Mouse (Mus musculus) stomach, embryonic 14.5 days (tissue): ENCODE measurements around the gene Atf6. TPM values are rescaled to one million over a fixed set of nuclear protein-coding genes. Genes with fewer than 3 reads are reported as not detected.

ENCODE experiments used
- ATAC-seq: fragments of 200-750 bp; cut with Nextera tagmentation; 2 replicates; pipeline ENCODE4 v1.8.0; 2017; ENCODE audit warnings: low read depth, moderate TSS enrichment; ENCODE audit not compliant: insufficient number of reproducible peaks, insufficient read depth, low FRiP score
- H3K27ac ChIP-seq: fragments of 300-500 bp; sonication (generic); 2 replicates; pipeline ENCODE4 v1.5.1; 2014; ENCODE audit warnings: mild to moderate bottlenecking, low read length, moderate library complexity, mixed read lengths
- H3K27me3 ChIP-seq: fragments of 300-500 bp; sonication (generic); 2 replicates; pipeline ENCODE4 v1.6.1; 2014; ENCODE audit warnings: low read length, control low read depth, mixed read lengths; ENCODE audit not compliant: control insufficient read depth, insufficient read depth
- H3K36me3 ChIP-seq: fragments of 300-500 bp; sonication (generic); 2 replicates; pipeline ENCODE4 v1.6.1; 2014; ENCODE audit warnings: mild to moderate bottlenecking, control low read depth, low read length, moderate library complexity, mixed read lengths; ENCODE audit not compliant: control insufficient read depth, insufficient read depth
- H3K4me1 ChIP-seq: fragments of 300-500 bp; sonication (generic); 2 replicates; pipeline ENCODE4 v1.6.1; 2014; ENCODE audit warnings: low read length, control low read depth, mixed read lengths; ENCODE audit not compliant: control insufficient read depth, insufficient read depth
- H3K4me2 ChIP-seq: fragments of 300-500 bp; sonication (generic); replicated peaks from 2 replicates; pipeline ENCODE4 v1.6.1; 2014; ENCODE audit warnings: low read depth, low read length, control low read depth
- H3K4me3 ChIP-seq: fragments of 300-500 bp; sonication (generic); 2 replicates; pipeline ENCODE4 v1.5.1; 2014; ENCODE audit warnings: low read depth, low read length, control low read depth
- H3K9ac ChIP-seq: fragments of 300-500 bp; sonication (generic); replicated peaks from 2 replicates; pipeline ENCODE4 v1.6.1; 2014; ENCODE audit warnings: low read depth, mild to moderate bottlenecking, control low read depth, low read length, moderate library complexity, mixed read lengths
- H3K9me3 ChIP-seq: fragments of 300-500 bp; sonication (generic); 2 replicates; pipeline ENCODE4 v1.6.1; 2016; ENCODE audit warnings: low read depth, low read length, control low read depth; ENCODE audit not compliant: control insufficient read depth
- WGBS: fragments of 180-500 bp; shearing (Covaris S2); extraction: QIAGEN DNeasy Blood & Tissue Kit; methylation state at CpG from one replicate; pipeline ENCODE4 v1.1.7; 2014; 5-methylcytosine and 5-hydroxymethylcytosine counted together
- polyA plus RNA-seq: library from polyadenylated mRNA; unstranded; fragments of >200 nt; fragmentation: Nextera tagmentation; extraction: Ambion mirVana; gene quantifications from 2 replicates; pipeline ENCODE4 v1.2.1, GENCODE M21; 2014

Gene Atf6
- polyA plus RNA-seq, 1 experiment from 2014 or later: 10.8 TPM

DNA sequence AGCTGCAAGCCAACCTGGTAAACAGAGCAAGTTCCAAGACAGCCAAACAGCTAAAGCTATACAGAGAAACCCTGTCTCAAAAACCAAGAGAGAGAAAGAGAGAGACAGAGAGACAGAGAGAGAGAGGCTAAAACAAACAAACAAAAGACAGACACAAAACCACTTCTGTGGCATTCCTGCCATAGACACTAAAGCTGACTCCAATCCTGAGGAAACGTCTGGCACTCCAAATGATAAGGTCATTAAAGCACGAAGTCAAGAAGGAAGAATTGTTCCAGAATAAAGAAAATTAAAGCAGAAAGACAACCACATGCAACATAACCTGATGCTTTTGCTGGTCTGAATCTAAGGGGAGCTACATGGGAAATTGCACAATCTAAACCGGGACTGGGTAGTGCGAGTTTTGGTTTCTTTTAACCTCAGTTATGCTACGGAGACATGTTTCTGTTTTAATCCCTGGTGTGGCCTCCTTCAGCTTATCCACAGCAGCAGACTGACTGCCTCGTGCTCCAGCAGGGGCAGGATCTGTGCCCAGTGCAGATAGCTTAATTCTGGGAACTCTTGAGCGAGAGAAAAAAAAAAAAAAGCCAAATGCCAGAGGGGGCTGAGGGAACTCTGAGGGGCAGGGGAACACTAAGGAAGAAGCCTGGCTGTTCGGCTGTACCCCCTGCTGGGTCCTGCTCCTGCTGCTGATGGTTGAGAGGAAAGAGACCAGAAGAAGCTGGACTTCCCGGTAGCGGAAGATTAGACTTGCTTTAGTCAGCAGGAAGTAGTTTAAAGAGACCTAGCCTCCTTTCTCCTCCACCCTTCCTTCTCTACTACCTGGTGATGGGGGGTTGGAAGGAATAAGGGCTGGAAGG, 21.9 kb downstream of the Atf6 start:
- H3K9ac ChIP-seq: no peak overlapping the region
- WGBS: 49% methylated on average over 10 of the region's 10 CpGs
- ATAC-seq: no peak
- H3K36me3 ChIP-seq: no peaks in the 10 kb centered on the region
- no peaks in the 10 kb centered on the region for H3K4me1 ChIP-seq
- H3K4me3 ChIP-seq: no peak overlapping the region
- no peak overlapping the region for H3K4me2 ChIP-seq
- H3K27ac ChIP-seq: no peak overlapping the region
- H3K27me3 ChIP-seq: no peaks in the 10 kb centered on the region
- no peaks in the 10 kb centered on the region for H3K9me3 ChIP-seq

DNA sequence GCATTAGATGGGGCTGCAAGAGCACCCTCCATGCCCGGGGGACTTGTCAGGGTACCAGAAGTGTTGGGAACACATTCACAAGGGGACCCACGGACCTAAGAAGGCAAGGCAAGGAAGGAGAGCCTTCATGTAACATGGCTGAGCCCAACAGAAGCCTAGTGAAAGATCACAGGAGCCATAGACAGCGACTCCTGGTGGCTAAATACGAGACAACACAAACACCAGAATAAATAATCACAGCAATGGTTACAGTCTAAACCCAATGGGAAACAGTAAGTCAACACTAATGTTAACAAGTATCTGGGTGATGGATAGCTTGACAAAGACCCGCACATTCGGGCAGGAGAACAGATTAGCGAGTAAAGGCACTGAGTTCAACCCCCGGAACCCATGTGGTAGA, 23.2 kb downstream of the Atf6 start:
- ATAC-seq: no peak

DNA sequence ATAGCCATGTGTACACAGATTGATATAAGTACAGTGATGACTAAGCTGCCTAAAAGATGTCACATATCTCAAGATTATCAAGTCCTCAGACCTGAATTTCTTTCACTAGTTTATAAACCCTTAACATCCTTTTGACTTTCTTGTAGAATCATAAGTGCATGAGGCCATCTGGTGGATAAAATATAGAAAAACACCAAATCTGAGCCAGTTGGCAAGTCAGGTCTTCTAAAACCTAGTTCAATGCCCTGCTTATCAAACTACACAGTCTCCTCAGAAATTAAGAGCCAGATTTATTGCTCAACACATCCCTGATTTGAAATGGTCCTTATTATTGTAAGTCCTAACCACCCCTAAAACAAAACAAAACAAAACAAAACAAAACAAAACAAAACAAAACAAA, 27.9 kb downstream of the Atf6 start:
- H3K27ac ChIP-seq: no peak overlapping the region
- no peak overlapping the region for H3K4me3 ChIP-seq
- no peak overlapping the region for H3K9ac ChIP-seq
- H3K27me3 ChIP-seq: no peaks in the 10 kb centered on the region
- no peak overlapping the region for H3K4me2 ChIP-seq
- no peaks in the 10 kb centered on the region; the same call in 1 of the 2 replicates for H3K36me3 ChIP-seq
- H3K9me3 ChIP-seq: no peaks in the 10 kb centered on the region
- no peak for ATAC-seq
- no peaks in the 10 kb centered on the region for H3K4me1 ChIP-seq

More for the DNA sequence above, 23.2 kb downstream of the Atf6 start:
- Histone ChIP-seq H3K36me3 (no peaks in the 10 kb centered on the region; the same call in 1 of the 2 replicates), H3K27ac (no peak overlapping the region), H3K27me3 (no peaks in the 10 kb centered on the region), H3K9me3 (no peaks in the 10 kb centered on the region), H3K9ac (no peak overlapping the region), H3K4me1 (no peaks in the 10 kb centered on the region), H3K4me2 (no peak overlapping the region), H3K4me3 (no peak overlapping the region)
- 50% methylated on average over 8 of the region's 8 CpGs for WGBS

DNA sequence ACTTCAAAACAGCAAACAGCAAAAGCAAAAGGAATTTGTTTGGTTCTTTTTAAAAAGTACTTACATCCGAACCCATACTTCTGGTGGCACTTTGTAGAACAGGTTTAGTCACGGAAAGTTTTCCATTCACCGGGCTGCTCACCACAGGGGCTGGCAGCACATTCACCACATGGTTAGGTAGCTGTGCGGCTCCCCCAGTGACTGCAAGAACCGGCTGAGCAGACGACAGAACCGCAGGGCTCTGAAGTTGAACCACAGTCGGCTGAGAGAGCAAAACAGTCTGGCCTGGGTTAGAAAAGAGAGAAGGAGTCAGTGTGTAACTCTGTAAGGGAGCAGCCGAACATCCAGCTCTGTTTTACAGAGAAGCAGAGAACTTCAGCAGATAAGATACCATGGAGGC, 32.8 kb downstream of the Atf6 start:
- H3K4me3 ChIP-seq: no peak overlapping the region
- no peak for ATAC-seq
- no peak overlapping the region for H3K4me2 ChIP-seq
- H3K36me3 ChIP-seq: no peaks in the 10 kb centered on the region; the same call in 1 of the 2 replicates
- no peaks in the 10 kb centered on the region for H3K9me3 ChIP-seq
- no peak overlapping the region for H3K9ac ChIP-seq
- H3K4me1 ChIP-seq: no peaks in the 10 kb centered on the region
- H3K27ac ChIP-seq: no peak overlapping the region
- no peaks in the 10 kb centered on the region for H3K27me3 ChIP-seq
- WGBS: 86% methylated on average over 9 of the region's 9 CpGs

DNA sequence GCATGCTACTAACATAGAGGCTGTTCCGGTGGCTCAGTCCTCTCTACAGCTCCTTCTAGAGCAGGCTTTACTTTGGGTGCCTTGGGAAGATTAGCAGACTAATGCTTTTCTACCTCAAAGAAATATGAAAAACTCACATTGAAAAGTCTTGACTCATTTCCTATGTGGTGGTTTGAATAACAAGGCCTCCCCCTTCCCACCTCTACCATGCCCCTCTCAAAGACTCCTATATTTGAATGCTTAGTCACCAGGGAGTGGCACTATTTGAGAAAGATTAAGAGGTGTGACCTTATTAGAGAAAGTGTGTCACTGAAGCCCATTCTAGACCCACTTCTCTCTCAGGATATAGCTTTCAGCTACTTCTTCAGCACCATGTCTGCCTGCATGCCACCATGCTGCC, 37.8 kb downstream of the Atf6 start:
- no peaks in the 10 kb centered on the region for H3K9me3 ChIP-seq
- no peak overlapping the region for H3K9ac ChIP-seq
- 100% methylated on average over 1 of the region's 1 CpGs for WGBS
- H3K36me3 ChIP-seq: no peaks in the 10 kb centered on the region; the same call in 1 of the 2 replicates
- no peak overlapping the region for H3K4me3 ChIP-seq
- no peak for ATAC-seq
- no peak overlapping the region for H3K27ac ChIP-seq
- H3K4me1 ChIP-seq: no peaks in the 10 kb centered on the region
- no peaks in the 10 kb centered on the region for H3K27me3 ChIP-seq
- no peak overlapping the region for H3K4me2 ChIP-seq

DNA sequence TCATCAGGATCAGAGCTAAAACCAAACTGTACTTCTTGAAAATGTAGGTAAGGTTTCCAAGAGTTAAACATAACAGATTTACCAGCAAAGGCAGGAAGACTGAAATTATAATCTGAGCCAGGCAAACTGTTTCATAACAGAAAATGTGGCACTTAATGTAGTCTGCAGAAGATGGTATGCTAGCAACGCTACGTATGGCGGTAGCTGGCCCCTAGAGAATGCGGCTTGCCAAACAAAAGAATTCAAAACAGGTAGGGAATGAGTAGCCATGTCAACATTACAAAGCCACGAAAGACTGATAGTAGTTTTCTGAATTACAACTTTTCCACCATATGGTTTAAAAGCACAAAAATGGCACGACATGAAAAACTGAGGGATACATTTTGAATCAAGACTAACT, 38.2 kb downstream of the Atf6 start:
- Histone ChIP-seq H3K4me1 (no peaks in the 10 kb centered on the region), H3K27me3 (no peaks in the 10 kb centered on the region), H3K4me3 (no peak overlapping the region), H3K9me3 (no peaks in the 10 kb centered on the region), H3K36me3 (no peaks in the 10 kb centered on the region), H3K27ac (no peak overlapping the region), H3K9ac (no peak overlapping the region), H3K4me2 (no peak overlapping the region)
- ATAC-seq: no peak
- WGBS: 81% methylated on average over 6 of the region's 6 CpGs

DNA sequence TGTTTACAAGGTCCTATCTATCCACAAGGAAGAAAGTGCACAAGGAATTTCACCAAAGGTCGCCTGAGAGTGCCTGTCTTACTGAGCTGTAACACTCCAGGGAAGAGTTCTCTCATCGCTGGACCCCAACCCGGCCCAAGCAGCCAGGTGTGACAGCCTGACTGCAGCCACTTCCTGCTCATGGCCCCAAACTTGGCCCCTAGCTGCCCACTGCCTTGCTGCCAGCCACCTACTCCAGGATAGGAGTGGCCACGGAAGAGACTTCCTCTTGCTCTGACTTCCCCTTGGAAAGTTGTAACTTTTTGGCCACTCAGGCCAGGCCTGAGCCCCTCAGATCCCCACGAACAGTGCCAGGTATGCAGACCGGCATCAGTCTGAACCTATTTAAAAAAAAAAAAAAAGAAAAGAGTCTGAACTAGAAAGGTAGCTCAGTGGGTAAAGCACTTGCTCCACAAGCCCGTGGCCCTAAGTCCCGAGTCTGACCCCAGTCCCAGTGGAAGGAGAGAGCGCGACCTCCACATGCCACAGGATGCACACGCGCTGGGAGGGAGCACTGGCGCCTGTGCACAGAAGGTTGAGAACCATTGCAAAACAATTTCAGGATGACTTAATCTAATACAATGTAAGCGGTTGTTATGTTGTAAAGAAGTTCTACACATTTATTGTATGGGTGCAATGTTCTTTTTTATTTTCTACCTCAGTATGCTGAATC, 47.3 kb downstream of the Atf6 start:
- Histone ChIP-seq H3K4me1 (peaks cover 7% of the 10 kb centered on the region; the same call in 1 of the 2 replicates), H3K9me3 (no peaks in the 10 kb centered on the region), H3K4me2 (no peak overlapping the region), H3K9ac (no peak overlapping the region), H3K36me3 (no peaks in the 10 kb centered on the region), H3K27ac (no peak overlapping the region), H3K4me3 (no peak overlapping the region), H3K27me3 (no peaks in the 10 kb centered on the region)
- no peak for ATAC-seq
- 81% methylated on average over 14 of the region's 14 CpGs for WGBS

DNA sequence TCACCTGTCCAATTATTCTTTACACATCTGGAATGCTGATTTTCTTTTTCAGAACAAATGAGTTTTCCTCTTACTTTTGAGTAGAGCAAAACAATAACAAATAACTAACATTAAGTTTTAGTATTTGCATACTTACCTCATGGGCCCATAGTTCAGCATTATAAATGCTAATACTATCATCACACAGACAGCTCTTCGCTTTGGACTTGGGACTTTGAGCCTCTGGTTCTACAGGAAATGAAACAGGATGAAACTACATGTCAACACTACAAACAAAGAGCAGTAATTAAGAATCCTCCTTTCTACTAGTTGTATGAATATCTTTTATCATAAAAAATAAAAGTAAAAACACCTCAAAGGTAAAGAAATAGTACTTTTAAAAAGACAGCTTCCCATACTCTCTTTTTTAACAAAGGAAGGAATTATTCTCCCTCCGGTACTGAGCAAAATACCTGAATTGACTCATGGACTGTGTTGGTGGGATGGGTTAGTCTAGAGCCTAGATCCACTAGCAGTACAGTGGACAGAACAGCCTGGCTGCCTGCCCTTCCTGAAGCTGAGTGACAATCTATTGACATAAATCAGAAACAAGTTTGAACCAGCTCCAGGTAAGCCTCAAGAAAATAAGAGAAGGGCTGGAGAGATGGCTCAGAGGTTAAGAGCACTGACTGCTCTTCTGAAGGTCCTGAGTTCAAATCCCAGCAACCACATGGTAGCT, 52.1 kb downstream of the Atf6 start:
- Histone ChIP-seq H3K27ac (no peak overlapping the region), H3K36me3 (no peaks in the 10 kb centered on the region), H3K9me3 (no peaks in the 10 kb centered on the region), H3K27me3 (no peaks in the 10 kb centered on the region), H3K4me3 (no peak overlapping the region), H3K4me1 (no peaks in the 10 kb centered on the region), H3K4me2 (no peak overlapping the region), H3K9ac (no peak overlapping the region)
- ATAC-seq: no peak
- 89% methylated on average over 2 of the region's 2 CpGs for WGBS
